Mouse (Mus musculus): ENCODE data around the gene U2af1l4. TPM values are rescaled to one million over a fixed set of nuclear protein-coding genes. Genes with fewer than 3 reads are reported as not detected.

Gene U2af1l4
- 73.4 and 80.7 TPM in 2 replicates for polyA plus RNA-seq (2015; fragmentation: Nextera tagmentation; extraction: Ambion mirVana)

DNA sequence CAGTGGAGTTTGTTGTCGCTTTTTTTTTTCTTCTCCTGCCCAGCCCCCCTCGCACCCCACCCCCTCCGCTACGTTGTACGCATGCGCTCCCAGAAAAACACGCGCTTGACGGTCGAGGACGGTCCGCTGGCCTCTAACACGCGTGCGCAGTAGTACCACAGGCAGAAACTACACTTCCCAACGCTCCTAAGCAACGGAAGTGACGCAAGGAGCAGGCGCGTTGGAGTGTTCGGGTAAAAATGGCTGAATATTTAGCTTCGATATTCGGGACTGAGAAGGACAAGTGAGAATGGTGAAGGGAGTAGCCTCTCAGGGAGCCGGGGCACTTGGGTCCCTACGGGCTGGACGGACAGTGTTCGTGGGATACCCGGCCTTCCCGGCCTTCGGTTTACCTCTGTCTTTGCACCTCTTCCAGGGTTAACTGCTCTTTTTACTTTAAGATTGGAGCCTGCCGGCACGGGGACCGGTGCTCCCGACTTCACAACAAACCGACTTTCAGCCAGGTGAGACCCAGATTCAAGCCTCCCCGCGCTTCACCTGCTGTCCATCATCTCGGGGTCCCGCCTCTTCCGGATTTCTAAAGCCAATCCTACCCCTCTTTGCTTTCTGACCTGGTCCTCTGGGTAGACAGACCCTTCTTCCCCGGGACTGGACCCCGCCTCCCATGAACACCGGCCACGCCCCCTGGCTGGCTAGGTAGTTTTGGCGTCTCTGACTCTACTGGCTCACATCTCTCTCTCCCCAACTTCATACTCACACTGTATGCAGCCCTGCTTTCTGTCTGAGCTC is at the start of gene U2af1l4, which contains the start of the genes Gm49396 and Psenen:
Gene U2af1l4 (plus strand): TSS at position 185 of the 789 bp plus-strand sequence.
Gene Gm49396 (plus strand): TSS at position 228 of the 789 bp plus-strand sequence.
Gene Psenen (minus strand): TSS at position 511 of the 789 bp plus-strand sequence.
- H3K27ac ChIP-seq (ENCODE audit: low read length) = peak within 1 kb of the TSS; percentile 97
- H3K9me3 ChIP-seq (replicated peaks; ENCODE audit: control insufficient read depth, low read length) = no peaks in the 10 kb centered on the region
- no peaks in the 10 kb centered on the region for H3K27me3 ChIP-seq (ENCODE audit: control insufficient read depth, insufficient read depth, low read length)
- H3K9ac ChIP-seq (ENCODE audit: low read length) = peak within 1 kb of the TSS; percentile 82
- H3K4me2 ChIP-seq (ENCODE audit: low read depth, low read length) = peak within 1 kb of the TSS; percentile 68
- peaks cover 12% of the 10 kb centered on the region; the same call in 1 of the 2 replicates for H3K36me3 ChIP-seq (ENCODE audit: control insufficient read depth, insufficient read depth, low read length)
- ATAC-seq (ENCODE audit: insufficient read depth, low FRiP score) = peak; percentile 88
- H3K4me1 ChIP-seq (ENCODE audit: control insufficient read depth, insufficient read depth, low read length) = peaks cover 13% of the 10 kb centered on the region
- under 1% methylated on average over 45 of the region's 45 CpGs for WGBS
- peak within 1 kb of the TSS; percentile 70 for H3K4me3 ChIP-seq (replicated peaks; ENCODE audit: low read length)

DNA sequence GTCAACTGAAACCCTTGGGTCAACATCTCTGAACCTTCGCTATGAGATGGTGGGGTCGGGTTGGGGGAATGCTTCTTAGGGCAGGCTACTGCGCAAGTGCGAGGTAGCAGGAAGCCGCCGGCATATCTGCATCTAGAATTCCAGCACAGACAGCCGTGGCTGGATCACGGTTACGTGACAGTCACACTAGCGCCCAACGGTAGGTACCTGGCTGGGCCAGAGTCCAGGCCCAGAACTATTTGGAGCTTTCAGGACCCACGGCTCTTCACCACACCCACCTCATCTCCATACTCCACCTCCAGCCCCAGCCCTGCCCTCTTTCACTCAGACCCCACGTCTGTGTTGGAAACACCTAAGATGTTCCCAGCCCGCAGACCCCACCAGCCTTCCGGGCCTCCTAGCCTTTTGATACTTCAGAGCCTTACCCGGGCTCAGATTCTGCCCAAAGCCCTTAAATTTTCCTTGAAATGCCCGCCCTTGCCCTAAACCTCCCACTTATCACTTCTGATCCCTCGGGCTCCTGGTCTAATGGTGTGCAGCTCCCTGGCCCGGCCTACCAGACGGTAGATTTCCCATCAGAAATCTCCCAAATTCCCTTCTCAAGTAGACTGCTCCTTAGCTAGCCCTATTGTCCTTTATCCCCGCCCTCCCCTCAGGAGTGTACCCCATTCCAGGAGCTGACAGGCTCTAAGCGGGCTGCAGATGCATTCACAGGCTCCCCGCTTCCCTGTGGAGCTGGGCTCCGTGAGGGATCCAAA is 47.9 kb upstream of the U2af1l4 start:
- WGBS = 54% methylated on average over 24 of the region's 24 CpGs
- H3K9me3 ChIP-seq (replicated peaks; ENCODE audit: control insufficient read depth, low read length) = no peaks in the 10 kb centered on the region
- H3K27ac ChIP-seq (ENCODE audit: low read length) = no peak overlapping the region
- H3K4me1 ChIP-seq (ENCODE audit: control insufficient read depth, insufficient read depth, low read length) = no peaks in the 10 kb centered on the region
- no peaks in the 10 kb centered on the region for H3K36me3 ChIP-seq (ENCODE audit: control insufficient read depth, insufficient read depth, low read length)
- no peak overlapping the region for H3K4me2 ChIP-seq (ENCODE audit: low read depth, low read length)
- H3K9ac ChIP-seq (ENCODE audit: low read length) = no peak overlapping the region
- H3K27me3 ChIP-seq (ENCODE audit: control insufficient read depth, insufficient read depth, low read length) = no peaks in the 10 kb centered on the region
- no peak overlapping the region for H3K4me3 ChIP-seq (replicated peaks; ENCODE audit: low read length)
- ATAC-seq (ENCODE audit: insufficient read depth, low FRiP score) = no peak

DNA sequence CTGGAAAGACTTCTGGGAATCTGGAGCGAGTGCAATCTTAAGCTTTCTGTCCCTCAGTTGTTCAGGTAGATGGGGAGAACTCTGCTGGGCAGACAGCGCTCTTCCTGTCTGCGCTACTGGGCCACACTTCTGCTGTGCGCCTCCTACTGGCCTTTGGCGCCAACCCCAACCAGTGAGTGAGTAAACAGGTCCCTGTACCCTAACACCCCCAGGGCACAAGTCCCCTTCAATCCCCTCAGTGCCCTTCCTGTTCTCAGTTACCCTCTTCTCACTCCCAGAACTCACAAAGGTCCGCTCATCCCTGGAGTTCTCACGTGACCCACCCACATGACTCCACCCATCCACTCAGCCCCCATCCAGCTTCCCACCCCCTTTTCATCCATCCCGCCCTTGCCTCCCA is 44.8 kb upstream of the U2af1l4 start:
- WGBS = 33% methylated on average over 8 of the region's 8 CpGs
- ATAC-seq (ENCODE audit: insufficient read depth, low FRiP score) = no peak
- Histone ChIP-seq H3K36me3 (ENCODE audit: control insufficient read depth, insufficient read depth, low read length) (no peaks in the 10 kb centered on the region), H3K27ac (ENCODE audit: low read length) (no peak overlapping the region), H3K4me1 (ENCODE audit: control insufficient read depth, insufficient read depth, low read length) (no peaks in the 10 kb centered on the region), H3K4me2 (ENCODE audit: low read depth, low read length) (no peak overlapping the region), H3K4me3 (replicated peaks; ENCODE audit: low read length) (no peak overlapping the region), H3K9me3 (replicated peaks; ENCODE audit: control insufficient read depth, low read length) (no peaks in the 10 kb centered on the region), H3K27me3 (ENCODE audit: control insufficient read depth, insufficient read depth, low read length) (no peaks in the 10 kb centered on the region), H3K9ac (ENCODE audit: low read length) (no peak overlapping the region)

DNA sequence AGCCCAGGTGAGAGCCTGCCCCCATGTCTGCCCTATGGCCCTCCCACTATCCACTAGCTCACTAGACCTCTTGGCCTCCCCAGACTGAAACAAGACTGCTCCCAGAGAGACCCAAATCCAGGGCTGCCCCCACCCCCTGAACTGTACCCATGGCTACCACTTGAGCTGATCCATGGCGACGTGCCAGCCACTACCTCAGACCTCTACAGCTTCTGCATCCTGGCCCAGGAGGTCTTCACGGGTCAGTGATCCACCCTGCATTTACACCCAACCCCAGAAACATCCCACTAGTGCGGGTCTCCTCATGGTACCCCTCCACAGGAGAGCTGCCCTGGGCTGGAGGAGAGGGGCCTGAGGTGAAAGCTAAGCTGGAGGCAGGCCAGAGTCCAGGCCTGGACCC is 42.7 kb upstream of the U2af1l4 start:
- H3K4me1 ChIP-seq (ENCODE audit: control insufficient read depth, insufficient read depth, low read length) = no peaks in the 10 kb centered on the region
- no peaks in the 10 kb centered on the region for H3K9me3 ChIP-seq (replicated peaks; ENCODE audit: control insufficient read depth, low read length)
- H3K27ac ChIP-seq (ENCODE audit: low read length) = no peak overlapping the region
- no peak overlapping the region for H3K4me2 ChIP-seq (ENCODE audit: low read depth, low read length)
- H3K36me3 ChIP-seq (ENCODE audit: control insufficient read depth, insufficient read depth, low read length) = no peaks in the 10 kb centered on the region
- no peak overlapping the region for H3K4me3 ChIP-seq (replicated peaks; ENCODE audit: low read length)
- no peak overlapping the region for H3K9ac ChIP-seq (ENCODE audit: low read length)
- H3K27me3 ChIP-seq (ENCODE audit: control insufficient read depth, insufficient read depth, low read length) = no peaks in the 10 kb centered on the region
- no peak for ATAC-seq (ENCODE audit: insufficient read depth, low FRiP score)
- WGBS = 73% methylated on average over 4 of the region's 4 CpGs

DNA sequence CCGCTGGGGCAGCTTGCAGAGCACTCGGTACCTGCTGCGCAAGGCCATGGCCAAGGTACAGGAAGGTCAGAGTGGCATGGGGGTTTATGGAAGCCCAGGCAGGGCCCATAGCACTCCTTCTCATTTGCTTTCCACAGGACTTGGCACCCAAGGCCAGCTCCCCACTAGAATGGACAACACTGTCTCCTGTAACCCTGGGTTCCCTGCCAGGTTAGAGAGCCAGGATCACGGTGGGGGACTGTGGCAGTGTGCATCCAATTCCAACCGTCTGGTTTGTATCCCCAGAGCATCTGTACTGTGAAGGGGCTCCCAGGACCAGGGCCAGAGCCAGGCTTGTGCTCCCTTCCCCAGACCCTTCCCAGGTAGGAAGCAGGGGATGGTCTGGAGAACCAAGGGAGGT is 42.2 kb upstream of the U2af1l4 start:
- no peaks in the 10 kb centered on the region for H3K4me1 ChIP-seq (ENCODE audit: control insufficient read depth, insufficient read depth, low read length)
- H3K4me3 ChIP-seq (replicated peaks; ENCODE audit: low read length) = no peak overlapping the region
- H3K4me2 ChIP-seq (ENCODE audit: low read depth, low read length) = no peak overlapping the region
- WGBS = 78% methylated on average over 5 of the region's 5 CpGs
- H3K27ac ChIP-seq (ENCODE audit: low read length) = no peak overlapping the region
- no peak for ATAC-seq (ENCODE audit: insufficient read depth, low FRiP score)
- H3K27me3 ChIP-seq (ENCODE audit: control insufficient read depth, insufficient read depth, low read length) = no peaks in the 10 kb centered on the region
- H3K36me3 ChIP-seq (ENCODE audit: control insufficient read depth, insufficient read depth, low read length) = no peaks in the 10 kb centered on the region
- no peaks in the 10 kb centered on the region for H3K9me3 ChIP-seq (replicated peaks; ENCODE audit: control insufficient read depth, low read length)
- no peak overlapping the region for H3K9ac ChIP-seq (ENCODE audit: low read length)

- Histone ChIP-seq H3K4me3 (replicated peaks; ENCODE audit: low read length) (no peak overlapping the region), H3K27ac (ENCODE audit: low read length) (no peak overlapping the region), H3K27me3 (ENCODE audit: control insufficient read depth, insufficient read depth, low read length) (no peaks in the 10 kb centered on the region), H3K4me2 (ENCODE audit: low read depth, low read length) (no peak overlapping the region), H3K9ac (ENCODE audit: low read length) (no peak overlapping the region), H3K4me1 (ENCODE audit: control insufficient read depth, insufficient read depth, low read length) (peaks cover 10% of the 10 kb centered on the region), H3K36me3 (ENCODE audit: control insufficient read depth, insufficient read depth, low read length) (no peaks in the 10 kb centered on the region), H3K9me3 (replicated peaks; ENCODE audit: control insufficient read depth, low read length) (no peaks in the 10 kb centered on the region)
- WGBS = 82% methylated on average over 10 of the region's 10 CpGs
- ATAC-seq (ENCODE audit: insufficient read depth, low FRiP score) = no peak
Measured at GRCm38 (mm10) chr7:30522871-30523270, 40.2 kb upstream of the U2af1l4 start.

GRCm38 (mm10) chr7:30524487-30524886 is 38.6 kb upstream of the U2af1l4 start:
- Histone ChIP-seq H3K4me1 (ENCODE audit: control insufficient read depth, insufficient read depth, low read length) (peaks cover 10% of the 10 kb centered on the region), H3K36me3 (ENCODE audit: control insufficient read depth, insufficient read depth, low read length) (peaks cover 2% of the 10 kb centered on the region; the same call in 1 of the 2 replicates), H3K27me3 (ENCODE audit: control insufficient read depth, insufficient read depth, low read length) (no peaks in the 10 kb centered on the region), H3K4me3 (replicated peaks; ENCODE audit: low read length) (no peak overlapping the region), H3K9ac (ENCODE audit: low read length) (no peak overlapping the region), H3K9me3 (replicated peaks; ENCODE audit: control insufficient read depth, low read length) (no peaks in the 10 kb centered on the region), H3K4me2 (ENCODE audit: low read depth, low read length) (no peak overlapping the region), H3K27ac (ENCODE audit: low read length) (no peak overlapping the region)
- WGBS = 90% methylated on average over 6 of the region's 6 CpGs
- ATAC-seq (ENCODE audit: insufficient read depth, low FRiP score) = no peak

DNA sequence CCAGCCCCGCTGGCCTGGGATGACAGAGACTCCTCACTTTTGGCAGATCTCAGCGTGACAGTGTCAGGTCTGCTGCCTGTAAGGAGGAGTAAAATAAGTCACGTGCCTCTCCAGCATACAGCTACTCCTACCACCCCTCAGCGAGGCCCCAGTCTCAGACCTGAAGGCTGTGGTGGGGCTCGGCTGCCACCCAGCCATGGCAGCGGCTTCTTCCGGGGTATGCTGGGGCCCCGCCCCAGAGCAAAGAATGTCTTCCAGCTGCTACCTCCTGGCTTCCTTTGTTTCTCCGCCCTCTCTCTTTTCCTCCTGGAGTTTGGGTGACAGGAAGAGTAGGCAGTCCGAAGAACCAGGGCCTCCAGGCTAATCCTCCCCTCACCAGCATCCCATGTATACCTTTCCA is 37.1 kb upstream of the U2af1l4 start:
- H3K4me3 ChIP-seq (replicated peaks; ENCODE audit: low read length) = no peak overlapping the region
- H3K36me3 ChIP-seq (ENCODE audit: control insufficient read depth, insufficient read depth, low read length) = peaks cover 11% of the 10 kb centered on the region; the same call in 1 of the 2 replicates
- ATAC-seq (ENCODE audit: insufficient read depth, low FRiP score) = peak; percentile 24; the same call in 1 of the 2 replicates
- peaks cover 10% of the 10 kb centered on the region for H3K4me1 ChIP-seq (ENCODE audit: control insufficient read depth, insufficient read depth, low read length)
- 27% methylated on average over 10 of the region's 10 CpGs for WGBS
- peak overlapping the region; percentile 63 for H3K9ac ChIP-seq (ENCODE audit: low read length)
- peak overlapping the region; percentile 35 for H3K4me2 ChIP-seq (ENCODE audit: low read depth, low read length)
- H3K27ac ChIP-seq (ENCODE audit: low read length) = no peak overlapping the region
- no peaks in the 10 kb centered on the region for H3K27me3 ChIP-seq (ENCODE audit: control insufficient read depth, insufficient read depth, low read length)
- no peaks in the 10 kb centered on the region for H3K9me3 ChIP-seq (replicated peaks; ENCODE audit: control insufficient read depth, low read length)

DNA sequence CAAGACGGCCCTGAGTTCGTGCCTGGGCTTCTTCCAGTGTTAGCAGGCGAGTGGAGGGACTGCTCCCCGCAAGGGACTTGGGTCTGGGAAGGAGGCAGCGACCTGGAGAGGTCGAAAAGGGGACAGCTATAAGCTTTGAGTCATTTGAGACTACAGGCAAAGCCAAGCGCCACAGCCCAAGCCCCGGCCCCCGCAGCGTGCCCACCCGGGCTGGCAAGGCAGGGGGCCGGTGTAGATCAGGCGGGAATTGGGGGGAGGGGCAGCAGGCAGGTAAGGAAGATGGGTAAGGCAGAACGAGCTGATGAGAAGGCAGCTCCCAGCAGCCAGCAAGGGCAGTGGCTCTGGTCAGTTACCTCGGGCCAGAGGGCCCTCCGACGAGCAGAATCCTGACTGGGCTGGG is 36.7 kb upstream of the U2af1l4 start:
- Histone ChIP-seq H3K36me3 (ENCODE audit: control insufficient read depth, insufficient read depth, low read length) (peaks cover 11% of the 10 kb centered on the region; the same call in 1 of the 2 replicates), H3K4me2 (ENCODE audit: low read depth, low read length) (peak overlapping the region; percentile 35), H3K27me3 (ENCODE audit: control insufficient read depth, insufficient read depth, low read length) (no peaks in the 10 kb centered on the region), H3K9me3 (replicated peaks; ENCODE audit: control insufficient read depth, low read length) (no peaks in the 10 kb centered on the region), H3K9ac (ENCODE audit: low read length) (peak overlapping the region; percentile 63), H3K4me3 (replicated peaks; ENCODE audit: low read length) (no peak overlapping the region), H3K4me1 (ENCODE audit: control insufficient read depth, insufficient read depth, low read length) (peaks cover 10% of the 10 kb centered on the region), H3K27ac (ENCODE audit: low read length) (peak overlapping the region; percentile 15; the same call in 1 of the 2 replicates)
- 34% methylated on average over 17 of the region's 17 CpGs for WGBS
- ATAC-seq (ENCODE audit: insufficient read depth, low FRiP score) = no peak
